Mouse (Mus musculus) testis, adult 2 months (tissue): ENCODE data around the gene Auts2.

Experiments
- CTCF ChIP-seq: fragments of 200-500 bp; IDR thresholded peaks from 2 replicates; pipeline ENCODE4 v1.5.1; 2012; ENCODE audit warnings: low read depth, mild to moderate bottlenecking, inconsistent platforms, low read length, moderate library complexity; ENCODE audit not compliant: control insufficient read depth, insufficient read depth, insufficient replicate concordance
- POLR2A ChIP-seq: fragments of 200-500 bp; IDR thresholded peaks from 2 replicates; pipeline ENCODE4 v1.6.1; 2012; ENCODE audit warnings: low read depth, mild to moderate bottlenecking, inconsistent platforms, low read length, moderate library complexity; ENCODE audit not compliant: control insufficient read depth

DNA sequence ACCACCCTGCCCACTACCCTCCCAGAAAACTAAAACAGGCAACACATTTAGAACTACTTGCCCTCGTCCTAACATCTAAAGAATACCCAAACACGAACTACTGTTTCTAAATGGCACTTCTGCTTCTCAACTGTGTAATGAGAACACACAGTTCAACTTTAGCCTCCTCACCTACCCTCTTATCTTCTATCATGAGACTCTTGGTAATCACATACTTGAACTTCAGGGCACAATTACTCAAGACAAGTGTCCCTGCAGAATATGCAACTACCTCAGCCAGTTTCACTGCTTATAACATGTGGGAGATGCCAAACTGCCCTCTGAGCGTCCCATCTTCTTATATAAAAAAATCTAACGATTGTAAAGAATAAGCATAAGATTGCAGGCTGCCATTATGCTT, 5.7 kb downstream of the Auts2 start:
- no peak for TF ChIP-seq CTCF
- no peak for TF ChIP-seq POLR2A
